21 mouse cellular contexts compared by ENCODE assay signal in genomic region chr3:90183581-90183980, GRCm38 (mm10). TPM values are rescaled to one million over a fixed set of nuclear protein-coding genes. Genes with fewer than 3 reads are reported as not detected.
DNase-seq lines count a peak whose midpoint lies in the region; ATAC-seq and TF ChIP-seq lines count a peak whose summit lies in the region.
"Had no signal": no experiment of that assay in that cellular context is flagged by ENCODE, and none has a peak within 500 bp of the region (broad histone marks: within the 10 kb centered on the region; RNA-seq: fewer than 3 reads in every experiment).

No protein-coding gene starts in this region.

- H3K4me3 ChIP-seq in heart, embryonic 12.5 days: no peak overlapping the region
- no peak overlapping the region for H3K4me3 ChIP-seq in lung, postnatal 0 days (ENCODE audit: low read depth, low read length)
- H3K4me3 ChIP-seq: embryonic facial prominence, embryonic 10.5 days; heart, embryonic 10.5 days; left cerebral cortex, adult 2 months; lung, embryonic 15.5 days had no signal

- no peak for ATAC-seq in heart, embryonic 12.5 days (ENCODE audit: insufficient number of reproducible peaks, low FRiP score)
- no peak for ATAC-seq in lung, postnatal 0 days
- ATAC-seq: Patski had no signal

- H3K36me3 ChIP-seq in heart, embryonic 12.5 days: no peaks in the 10 kb centered on the region
- no peaks in the 10 kb centered on the region for H3K36me3 ChIP-seq in lung, postnatal 0 days (ENCODE audit: insufficient read depth, low read length)
- H3K36me3 ChIP-seq: embryonic facial prominence, embryonic 10.5 days; heart, embryonic 10.5 days; lung, embryonic 15.5 days had no signal

- peak; percentile 27 to 67 for DNase-seq in adrenal gland, adult (ENCODE audit: inconsistent age in 2 of 2, low spot score in 1 of 2)
- no peak for DNase-seq in adrenal gland, adult 18-20 months (ENCODE audit: low spot score in 2 of 2)
- peak; percentile 19 for DNase-seq in heart, postnatal 4 days
- DNase-seq in lung, postnatal 0 days (ENCODE audit: low spot score): peak; percentile 17
- DNase-seq in lung, postnatal 36 days: no peak
- peak; percentile 22 to 33 for DNase-seq in lung, postnatal 4 days
- no peak for DNase-seq in natural killer cell, adult 2 months (ENCODE audit: low spot score in 2 of 2)
- DNase-seq: cerebellum, adult 11-12 months; kidney, adult 9 months; kidney, postnatal 4 days; layer of hippocampus, adult 9-11 months had no signal

- WGBS in heart, embryonic 12.5 days: 67% methylated on average over 3 of the region's 3 CpGs
- WGBS in lung, postnatal 0 days: 50% methylated on average over 3 of the region's 3 CpGs

- H3K4me1 ChIP-seq in heart, embryonic 12.5 days (replicated peaks): peaks cover 7% of the 10 kb centered on the region; the same call in 1 of the 2 replicates
- H3K4me1 ChIP-seq in lung, postnatal 0 days (ENCODE audit: insufficient read depth, low read depth, low read length): no peaks in the 10 kb centered on the region
- H3K4me1 ChIP-seq: lung, embryonic 15.5 days had no signal

- no peaks in the 10 kb centered on the region for H3K27me3 ChIP-seq in heart, embryonic 12.5 days (replicated peaks)
- H3K27me3 ChIP-seq in lung, postnatal 0 days (replicated peaks; ENCODE audit: insufficient read depth, low read length): no peaks in the 10 kb centered on the region
- H3K27me3 ChIP-seq: lung, embryonic 15.5 days; Patski had no signal

- no peak overlapping the region for H3K27ac ChIP-seq in heart, embryonic 12.5 days (ENCODE audit: poor library complexity, severe bottlenecking)
- H3K27ac ChIP-seq in lung, postnatal 0 days (ENCODE audit: low read length): no peak overlapping the region
- H3K27ac ChIP-seq: embryonic facial prominence, embryonic 10.5 days; heart, embryonic 10.5 days; left cerebral cortex, adult 2 months; lung, embryonic 15.5 days had no signal

- no peak overlapping the region for H3K9ac ChIP-seq in heart, embryonic 12.5 days
- no peak overlapping the region for H3K9ac ChIP-seq in lung, postnatal 0 days (replicated peaks; ENCODE audit: low read depth)
- H3K9ac ChIP-seq: lung, embryonic 15.5 days had no signal

- H3K9me3 ChIP-seq in heart, embryonic 12.5 days (replicated peaks): no peaks in the 10 kb centered on the region
- H3K9me3 ChIP-seq in lung, postnatal 0 days (ENCODE audit: low read length): no peaks in the 10 kb centered on the region
- H3K9me3 ChIP-seq: embryonic facial prominence, embryonic 10.5 days; heart, embryonic 10.5 days; lung, embryonic 15.5 days had no signal

- no peak for TF ChIP-seq EP300 in lung, postnatal 0 days (IDR thresholded peaks at IDR 0.05)

- no peak for TF ChIP-seq CTCF in lung, postnatal 0 days (IDR thresholded peaks at IDR 0.05)

- H3K4me2 ChIP-seq in heart, embryonic 12.5 days: no peak overlapping the region
- no peak overlapping the region for H3K4me2 ChIP-seq in lung, postnatal 0 days (replicated peaks; ENCODE audit: low read depth, low read length)
- H3K4me2 ChIP-seq: liver, embryonic 11.5 days; lung, embryonic 15.5 days had no signal

RNA-seq across cellular contexts. Expression of gene Rps27, which starts 29.9 kb away (rescaled TPM):
- 1,000 to 10,000 TPM; 2,116 to 2,128 TPM for total RNA-seq in adrenal gland, adult 18-20 months (2021)
- 1,000 to 10,000 TPM; 1,313 to 1,450 TPM for total RNA-seq in heart, postnatal 4 days (2021)
- polyA plus RNA-seq in heart, embryonic 12.5 days (2016; fragmentation: Nextera tagmentation; extraction: Ambion mirVana): 771 and 793 TPM in 2 replicates
- polyA plus RNA-seq in lung, postnatal 0 days (2015; fragmentation: Nextera tagmentation; extraction: Ambion mirVana): 1,752 and 1,909 TPM in 2 replicates

RNA-seq across cellular contexts. Expression of gene Rab13, which starts 29.9 kb away (rescaled TPM):
- 10 to 100 TPM; 21.1 to 30.8 TPM for total RNA-seq in adrenal gland, adult 18-20 months (2021)
- total RNA-seq in heart, postnatal 4 days (2021): 10 to 100 TPM; 14.8 to 19.0 TPM
- polyA plus RNA-seq in heart, embryonic 12.5 days (2016; fragmentation: Nextera tagmentation; extraction: Ambion mirVana): 26.8 and 28.0 TPM in 2 replicates
- 30.6 and 31.0 TPM in 2 replicates for polyA plus RNA-seq in lung, postnatal 0 days (2015; fragmentation: Nextera tagmentation; extraction: Ambion mirVana)

RNA-seq across cellular contexts. Expression of gene Jtb, which starts 47.8 kb away (rescaled TPM):
- 10 to 100 TPM; 66.2 to 72.2 TPM for total RNA-seq in adrenal gland, adult 18-20 months (2021)
- total RNA-seq in heart, postnatal 4 days (2021): 10 to 100 TPM; 40.9 to 47.4 TPM
- polyA plus RNA-seq in heart, embryonic 12.5 days (2016; fragmentation: Nextera tagmentation; extraction: Ambion mirVana): 83.0 and 84.3 TPM in 2 replicates
- 148 and 154 TPM in 2 replicates for polyA plus RNA-seq in lung, postnatal 0 days (2015; fragmentation: Nextera tagmentation; extraction: Ambion mirVana)

RNA-seq across cellular contexts. Expression of gene Creb3l4, which starts 59.7 kb away (rescaled TPM):
- total RNA-seq in adrenal gland, adult 18-20 months (2021): under 1 TPM; 0.36 to 0.38 TPM
- total RNA-seq in heart, postnatal 4 days (2021): under 1 TPM; 0.18 to 0.19 TPM
- polyA plus RNA-seq in heart, embryonic 12.5 days (2016; fragmentation: Nextera tagmentation; extraction: Ambion mirVana): 2.3 TPM in 2 replicates
- 2.4 and 2.8 TPM in 2 replicates for polyA plus RNA-seq in lung, postnatal 0 days (2015; fragmentation: Nextera tagmentation; extraction: Ambion mirVana)
- total RNA-seq: common myeloid progenitor, adult 5-6 weeks; gastrocnemius, adult 18-20 months; hematopoietic stem cell, adult 5-6 weeks had no signal

Comparison
In these comparisons a context has a peak if more than half of its experiments do, and no peak if none do; other contexts are left out.
1. DNase-seq: peak in adrenal gland, adult (2 of 2), heart, postnatal 4 days (single experiment), lung, postnatal 0 days (single experiment) and lung, postnatal 4 days (2 of 2); none in adrenal gland, adult 18-20 months (0 of 2), lung, postnatal 36 days (single experiment) and natural killer cell, adult 2 months (0 of 2).